Mouse (Mus musculus) heart, postnatal 36 days (tissue): ENCODE results near the gene Faap100. TPM values are rescaled to one million over a fixed set of nuclear protein-coding genes. Genes with fewer than 3 reads are reported as not detected.

Experiments
- DNase-seq, 2 experiments: peaks; one replicate each; pipeline ENCODE4 v3.0.0; 2021 to 2022
- intact Hi-C: fragments of 180-260 bp; cut with DNase I; formaldehyde crosslinking; loops from one replicate; pipeline ENCODE4 v1.15.1; 2025
- microRNA-seq, 2 experiments: library from miRNA; unstranded; fragments of <30 nt; microRNA quantifications; one replicate each; pipeline ENCODE4 v1.2.0; 2021; ENCODE audit warnings: borderline number of aligned reads in 2 of 2
- total RNA-seq, 2 experiments: library from RNA; stranded (reverse); gene quantifications; 2 replicates each; pipeline ENCODE4 v1.2.3; 2021

Faap100 gene
- total RNA-seq, 2 experiments from 2014 or later, result 13.8 to 15.4 TPM

DNA sequence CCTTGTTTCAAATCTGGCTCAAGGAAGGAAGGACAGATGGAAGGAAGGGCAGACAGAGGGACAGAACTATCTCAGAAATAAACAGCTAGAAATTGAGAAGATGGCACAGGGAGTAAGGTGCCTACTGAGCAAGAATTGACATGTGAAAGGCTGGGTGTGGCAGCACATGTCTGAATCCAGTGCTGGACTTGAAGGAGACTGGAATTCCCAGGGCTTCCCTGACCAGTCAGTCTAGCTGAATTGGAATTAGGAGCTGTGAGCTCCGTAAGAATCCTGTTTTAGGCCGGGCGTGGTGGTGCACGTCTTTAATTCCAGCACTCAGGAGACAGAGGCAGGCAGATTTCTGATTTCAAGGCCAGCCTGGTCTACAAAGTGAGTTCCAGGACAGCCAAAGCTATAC lies 36.9 kb downstream of the Faap100 start:
- no peak for DNase-seq
- intact Hi-C loops, result no loop called here

DNA sequence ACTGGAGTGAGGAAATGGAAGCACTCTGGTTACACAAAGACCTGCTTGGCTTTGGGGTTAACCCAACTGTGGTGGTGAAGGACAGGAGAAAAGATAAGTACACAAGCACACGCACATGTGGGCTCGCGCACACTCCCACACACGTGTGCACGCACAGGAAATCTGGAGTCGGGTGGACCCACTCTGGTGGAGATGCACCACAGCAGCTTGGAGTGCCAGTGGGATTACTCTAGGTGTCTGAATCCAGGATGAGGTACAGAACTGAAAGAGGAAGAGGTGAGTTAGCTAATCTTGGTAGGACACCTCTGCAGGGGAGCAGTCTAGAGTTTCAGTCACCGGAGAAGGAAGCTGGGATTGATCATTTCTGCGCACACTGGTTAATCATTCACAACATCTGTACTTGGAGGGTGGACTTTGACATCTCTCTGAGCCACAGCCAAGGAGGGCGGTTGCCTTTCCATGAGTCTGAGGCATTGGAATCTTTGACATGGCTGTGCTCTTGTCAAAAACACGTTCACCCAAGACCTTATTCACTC lies 38.5 kb downstream of the Faap100 start:
- DNase-seq, result no peak
- intact Hi-C loops, result no loop called here

DNA sequence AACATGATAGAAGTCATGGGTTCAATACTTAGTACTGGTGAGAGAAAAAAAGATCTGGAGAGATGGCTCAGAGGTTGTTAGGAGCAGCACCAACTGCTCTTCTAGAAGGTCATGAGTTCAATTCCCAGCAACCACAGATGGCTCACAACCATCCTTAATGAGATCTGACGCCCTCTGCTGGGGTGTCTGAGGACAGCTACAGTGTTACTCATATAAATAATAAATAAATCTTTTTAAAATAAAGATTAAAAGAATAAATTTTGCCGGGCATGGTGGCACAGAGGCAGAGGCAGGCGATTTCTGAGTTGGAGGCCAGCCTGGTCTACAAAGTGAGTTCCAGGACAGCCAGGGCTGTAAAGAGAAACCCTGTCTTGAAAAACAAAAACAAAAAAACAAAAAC lies 39.8 kb downstream of the Faap100 start:
- DNase-seq, result no peak
- intact Hi-C loops, result no loop called here

DNA sequence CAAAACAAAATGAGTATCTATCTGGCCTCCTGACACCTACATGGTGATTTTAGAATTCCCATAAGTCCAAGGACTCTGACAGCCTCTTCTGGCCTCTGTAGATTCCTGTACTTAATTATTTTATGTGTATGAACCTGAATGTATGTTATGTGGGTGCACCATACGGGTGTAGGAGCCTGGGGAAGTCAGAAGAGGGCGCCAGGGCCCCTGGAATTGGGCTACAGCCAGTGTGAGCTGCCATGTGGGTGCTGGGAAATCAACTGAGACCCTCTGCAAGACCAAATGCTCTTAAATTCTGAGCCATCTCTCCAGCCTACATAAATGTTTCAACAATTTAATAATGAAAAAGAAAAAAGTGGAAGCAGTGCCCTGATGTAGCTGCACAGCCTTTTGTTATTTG lies 41.1 kb downstream of the Faap100 start:
- intact Hi-C loops, result no loop called here
- no peak for DNase-seq

DNA sequence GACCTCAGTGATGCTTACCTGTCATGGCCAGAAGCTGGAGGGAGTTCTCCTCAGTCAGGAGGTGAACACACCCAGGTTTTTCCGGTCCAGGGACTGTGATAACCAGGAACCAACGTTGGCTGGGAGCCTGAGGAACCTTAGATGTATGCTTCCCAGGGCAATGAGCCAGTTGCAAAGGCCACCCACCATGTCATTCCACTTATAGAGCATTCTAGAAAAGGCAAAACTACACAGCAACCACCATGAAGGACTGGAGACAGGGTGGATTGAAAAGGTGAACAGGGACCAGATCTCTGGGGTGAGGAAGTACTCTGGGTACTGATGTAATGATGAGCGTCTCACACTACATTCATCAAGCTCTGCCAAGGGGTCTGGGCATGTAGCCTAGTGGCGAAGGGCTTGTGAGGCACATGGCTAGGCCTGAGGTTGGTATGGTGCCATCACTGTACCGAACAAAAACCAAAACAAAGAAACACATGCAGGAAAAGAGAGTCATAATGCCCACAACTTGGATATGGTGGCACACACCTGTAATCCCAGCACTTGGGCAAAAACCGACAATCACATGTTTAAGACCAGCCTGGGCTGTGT lies 43.0 kb downstream of the Faap100 start:
- intact Hi-C loops, result no loop called here
- no peak for DNase-seq

DNA sequence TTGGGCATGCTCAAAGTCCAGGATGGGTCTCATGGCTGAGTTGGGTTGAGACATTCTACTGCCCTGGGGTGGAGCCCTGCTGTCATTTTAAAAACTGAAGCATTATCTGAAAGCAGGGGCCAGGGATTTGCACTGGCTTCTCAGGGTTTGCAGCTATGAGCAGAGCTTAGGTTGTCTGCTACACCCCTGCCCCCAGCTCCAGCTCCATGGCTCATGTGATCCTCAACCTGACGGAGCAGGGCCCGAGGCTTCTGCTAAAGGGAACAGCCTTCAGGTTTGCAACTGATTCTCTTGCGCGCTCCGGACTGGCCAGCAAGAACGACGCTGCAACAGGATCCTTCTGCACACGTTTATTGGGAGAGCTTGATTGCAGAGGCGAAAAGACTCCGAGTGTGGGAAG lies 58.4 kb downstream of the Faap100 start:
- no peak for DNase-seq
- intact Hi-C loops, result no loop called here

DNA sequence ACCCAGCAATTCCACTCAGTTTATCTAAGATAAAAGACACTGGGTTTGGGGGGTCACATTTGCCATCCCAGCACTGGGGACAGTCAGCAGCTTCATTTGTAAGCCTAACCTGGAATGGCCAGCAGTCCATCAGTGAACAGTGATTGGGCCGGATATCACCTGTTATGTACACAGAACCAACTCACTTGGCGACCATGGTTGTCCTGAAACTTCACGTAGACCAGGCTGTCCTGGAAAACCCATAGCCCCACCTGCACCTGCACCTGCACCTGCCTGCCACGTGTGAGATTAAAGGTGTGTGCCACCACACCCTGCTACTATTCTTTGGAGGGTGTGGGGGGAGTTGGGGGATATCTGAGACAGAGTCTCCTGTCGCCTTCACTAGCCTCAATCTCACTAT lies 59.3 kb downstream of the Faap100 start:
- no peak for DNase-seq
- intact Hi-C loops, result no loop called here

Small RNA genes within 50 kb of the gene (microRNA-seq; reads per million reads assigned to microRNA genes)
- gene Gm23419, result 0 reads per million in 2 experiments
- gene Mir6935, result 0 reads per million in 2 experiments

Other genes starting within 250 kb of the Faap100 start
- gene Slc38a10, start 227.4 kb downstream of the Faap100 start, total RNA-seq, result 10 to 100 TPM; 79.8 to 81.1 TPM
- 10 to 100 TPM in 1 of 2 experiments, 1 to 10 TPM in 1; 8.5 to 11.2 TPM for gene Bahcc1, start 145.8 kb downstream of the Faap100 start, total RNA-seq
- 100 to 1,000 TPM; 218 to 338 TPM for gene Actg1, start 30.2 kb downstream of the Faap100 start, total RNA-seq
- not detected for gene Fscn2, start 17.2 kb downstream of the Faap100 start, total RNA-seq
- gene Nploc4, start 58.9 kb upstream of the Faap100 start, total RNA-seq, result 10 to 100 TPM; 60.4 to 62.2 TPM
- 1 to 10 TPM in 1 of 2 experiments, under 1 TPM in 1; 0.35 to 1.2 TPM for gene Tspan10, start 63.9 kb upstream of the Faap100 start, total RNA-seq
- under 1 TPM in 1 of 2 experiments, not detected in 1; 0.75 TPM for gene Pde6g, start 74.7 kb upstream of the Faap100 start, total RNA-seq
- gene Oxld1, start 79.3 kb upstream of the Faap100 start, total RNA-seq, result 10 to 100 TPM; 54.1 to 61.4 TPM
- 1 to 10 TPM; 5.9 to 6.4 TPM for gene Ccdc137, start 79.4 kb upstream of the Faap100 start, total RNA-seq
- gene Arl16, start 88.8 kb upstream of the Faap100 start, total RNA-seq, result 10 to 100 TPM in 1 of 2 experiments, 1 to 10 TPM in 1; 8.6 to 12.2 TPM
- gene Mrpl12, start 105.8 kb upstream of the Faap100 start, total RNA-seq, result 100 to 1,000 TPM; 222 to 245 TPM
- gene Slc25a10, start 113.1 kb upstream of the Faap100 start, total RNA-seq, result 10 to 100 TPM; 13.4 to 15.0 TPM
- 1 to 10 TPM in 1 of 2 experiments, under 1 TPM in 1; 0.80 to 1.2 TPM for gene Gcgr, start 151.9 kb upstream of the Faap100 start, total RNA-seq
- gene Mcrip1, start 171.0 kb upstream of the Faap100 start, total RNA-seq, result 10 to 100 TPM; 43.1 to 43.7 TPM
- gene Ppp1r27, start 172.4 kb upstream of the Faap100 start, total RNA-seq, result under 1 TPM in 1 of 2 experiments, not detected in 1; 0.67 TPM
- 100 to 1,000 TPM; 252 to 258 TPM for gene P4hb, start 194.5 kb upstream of the Faap100 start, total RNA-seq
- 100 to 1,000 TPM; 147 to 150 TPM for gene Arhgdia, start 202.9 kb upstream of the Faap100 start, total RNA-seq
- 10 to 100 TPM; 46.4 to 47.8 TPM for gene Alyref, start 219.6 kb upstream of the Faap100 start, total RNA-seq
- 10 to 100 TPM; 75.6 to 87.1 TPM for gene Anapc11, start 219.7 kb upstream of the Faap100 start, total RNA-seq
- not detected for gene Npb, start 229.7 kb upstream of the Faap100 start, total RNA-seq
- 10 to 100 TPM; 48.2 to 54.6 TPM for gene Pcyt2, start 239.2 kb upstream of the Faap100 start, total RNA-seq
- gene Sirt7, start 246.5 kb upstream of the Faap100 start, total RNA-seq, result 10 to 100 TPM; 10.0 to 10.1 TPM